Mouse (Mus musculus) C2C12 (cell line): ENCODE measurements at regions not wholly inside any gene's neighbourhood (a gene's known extent, or its start where the extent isn't known, plus 50 kb on each side); places are given as distances from the start of the nearest gene placed in this dataset.

Source experiments
- CTCF ChIP-seq: IDR thresholded peaks from one replicate; pipeline ENCODE4 v1.5.1; 2011; ENCODE audit not compliant: control insufficient read depth, insufficient read depth, insufficient read length
- MAX ChIP-seq: IDR thresholded peaks from one replicate; pipeline ENCODE4 v1.6.1; 2011; ENCODE audit warnings: mild to moderate bottlenecking, control low read depth
- MYOD1 ChIP-seq: IDR thresholded peaks from one replicate; pipeline ENCODE4 v1.6.1; 2011; ENCODE audit warnings: low read depth; ENCODE audit not compliant: control insufficient read depth, insufficient read length
- MYOG ChIP-seq: IDR thresholded peaks from one replicate; pipeline ENCODE4 v1.6.1; 2011; ENCODE audit not compliant: control insufficient read depth, insufficient read length; ENCODE audit errors: extremely low read depth
- USF1 ChIP-seq: IDR thresholded peaks from one replicate; pipeline ENCODE4 v1.6.1; 2011; ENCODE audit warnings: low read depth, mild to moderate bottlenecking, control low read depth, moderate library complexity

DNA sequence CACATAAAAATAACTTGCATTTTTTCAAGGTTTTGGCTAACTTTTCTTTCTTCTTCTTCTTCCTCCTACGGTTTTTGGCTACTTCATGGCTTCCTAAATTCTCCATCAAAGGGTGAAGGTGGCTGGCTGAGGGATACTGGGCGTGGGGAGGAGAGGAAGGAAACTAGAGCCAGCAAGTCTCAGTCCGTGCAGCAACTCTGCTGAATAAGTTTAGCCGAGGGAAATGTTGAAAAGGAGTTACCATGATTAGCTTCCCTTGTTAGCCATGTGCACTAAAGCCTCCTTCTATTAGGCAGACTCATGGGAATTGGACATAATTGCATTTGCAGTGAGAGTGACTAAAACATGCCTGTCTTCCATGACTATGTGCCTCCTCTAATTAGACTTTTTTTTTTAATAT lies 345.1 kb upstream of the Adamts9 start:
- no peak for TF ChIP-seq CTCF
- no peak for TF ChIP-seq MAX
- no peak for TF ChIP-seq USF1
- TF ChIP-seq MYOD1, result no peak
- TF ChIP-seq MYOG, result no peak
